Mouse (Mus musculus): Measurements from ENCODE around the gene Inha.
A peak's percentile ranks its signal among the peaks of the same experiment; 100 is the strongest.

The Inha gene

GRCm38 (mm10) chr1:75490785-75491551, 15.9 kb upstream of the Inha start:
- DNase-seq (ENCODE audit: low spot score): no peak

- DNase-seq (ENCODE audit: low spot score): no peak
Observed at GRCm38 (mm10) chr1:75492579-75493170, 14.2 kb upstream of the Inha start.

GRCm38 (mm10) chr1:75494878-75495548, 11.9 kb upstream of the Inha start:
- no peak for DNase-seq (ENCODE audit: low spot score)

- DNase-seq (ENCODE audit: low spot score): no peak
Observed at GRCm38 (mm10) chr1:75498897-75499296, 8.0 kb upstream of the Inha start.

GRCm38 (mm10) chr1:75499441-75499840, 7.4 kb upstream of the Inha start:
- DNase-seq (ENCODE audit: low spot score): no peak

GRCm38 (mm10) chr1:75501905-75502304, 5.0 kb upstream of the Inha start:
- no peak for DNase-seq (ENCODE audit: low spot score)

- no peak for DNase-seq (ENCODE audit: low spot score)
Observed at GRCm38 (mm10) chr1:75502945-75503650, 3.8 kb upstream of the Inha start.

GRCm38 (mm10) chr1:75503651-75503980, 3.3 kb upstream of the Inha start:
- DNase-seq (ENCODE audit: low spot score): no peak

- no peak for DNase-seq (ENCODE audit: low spot score)
Observed at GRCm38 (mm10) chr1:75504256-75505045, 2.4 kb upstream of the Inha start.

- DNase-seq (ENCODE audit: low spot score): peak; percentile 79
Observed at GRCm38 (mm10) chr1:75505159-75505955, 1.5 kb upstream of the Inha start.

- no peak for DNase-seq (ENCODE audit: low spot score)
Observed at GRCm38 (mm10) chr1:75505956-75506831, 683 bp upstream of the Inha start, which contains the start of gene Obsl1. TSS of gene Obsl1 (minus strand) at chr1:75506452.

- DNase-seq (ENCODE audit: low spot score): no peak
Observed at GRCm38 (mm10) chr1:75509586-75509985, 2.7 kb downstream of the Inha start.

GRCm38 (mm10) chr1:75510154-75510553, 3.3 kb downstream of the Inha start:
- DNase-seq (ENCODE audit: low spot score): no peak

GRCm38 (mm10) chr1:75511437-75512210, 4.7 kb downstream of the Inha start:
- DNase-seq (ENCODE audit: low spot score): no peak

- DNase-seq (ENCODE audit: low spot score): no peak
Observed at GRCm38 (mm10) chr1:75512550-75512949, 5.7 kb downstream of the Inha start.

- DNase-seq (ENCODE audit: low spot score): no peak
Observed at GRCm38 (mm10) chr1:75516703-75517380, 10.0 kb downstream of the Inha start.

GRCm38 (mm10) chr1:75517984-75518383, 11.1 kb downstream of the Inha start:
- no peak for DNase-seq (ENCODE audit: low spot score)

- DNase-seq (ENCODE audit: low spot score): no peak
Observed at GRCm38 (mm10) chr1:75518427-75518826, 11.6 kb downstream of the Inha start.

GRCm38 (mm10) chr1:75519576-75519975, 12.7 kb downstream of the Inha start:
- DNase-seq (ENCODE audit: low spot score): no peak

Data from left cerebral cortex, adult 11 months (tissue).